ENCODE assay signal across 10 mouse cellular contexts in genomic region chr17:47408558-47408898, GRCm38 (mm10). TPM values are rescaled to one million over a fixed set of nuclear protein-coding genes. Genes with fewer than 3 reads are reported as not detected.
DNase-seq lines count a peak whose midpoint lies in the region; ATAC-seq and TF ChIP-seq lines count a peak whose summit lies in the region.
"Had no signal": no experiment of that assay in that cellular context is flagged by ENCODE, and none has a peak within 500 bp of the region (broad histone marks: within the 10 kb centered on the region; RNA-seq: fewer than 3 reads in every experiment).

No protein-coding gene starts in this region.

- H3K9me3 ChIP-seq in embryonic facial prominence, embryonic 10.5 days = no peaks in the 10 kb centered on the region
- H3K9me3 ChIP-seq in hindbrain, embryonic 11.5 days (ENCODE audit: control insufficient read depth, low read length) = no peaks in the 10 kb centered on the region
- H3K9me3 ChIP-seq: embryonic facial prominence, embryonic 13.5 days had no signal

- H3K36me3 ChIP-seq in embryonic facial prominence, embryonic 10.5 days (replicated peaks) = no peaks in the 10 kb centered on the region
- H3K36me3 ChIP-seq in hindbrain, embryonic 11.5 days (ENCODE audit: control insufficient read depth, insufficient read depth, low read length) = no peaks in the 10 kb centered on the region
- H3K36me3 ChIP-seq in thymus, adult 2 months (ENCODE audit: control insufficient read depth, insufficient read depth, low read length) = no peaks in the 10 kb centered on the region
- H3K36me3 ChIP-seq: embryonic facial prominence, embryonic 13.5 days had no signal

- no peak overlapping the region for H3K4me3 ChIP-seq in layer of hippocampus, adult 2 months
- H3K4me3 ChIP-seq in embryonic facial prominence, embryonic 10.5 days = no peak overlapping the region
- H3K4me3 ChIP-seq in hindbrain, embryonic 11.5 days (ENCODE audit: low read depth, low read length) = no peak overlapping the region
- no peak overlapping the region for H3K4me3 ChIP-seq in thymus, adult 2 months (ENCODE audit: control insufficient read depth, insufficient read depth, low read length)
- H3K4me3 ChIP-seq: embryonic facial prominence, embryonic 13.5 days; myocyte had no signal

- H3K27ac ChIP-seq in layer of hippocampus, adult 2 months = no peak overlapping the region
- H3K27ac ChIP-seq in embryonic facial prominence, embryonic 10.5 days (replicated peaks) = no peak overlapping the region
- no peak overlapping the region for H3K27ac ChIP-seq in hindbrain, embryonic 11.5 days (ENCODE audit: low read depth, low read length)
- no peak overlapping the region for H3K27ac ChIP-seq in thymus, adult 2 months (ENCODE audit: control insufficient read depth, insufficient read depth, low read length)
- H3K27ac ChIP-seq: embryonic facial prominence, embryonic 13.5 days had no signal

- ATAC-seq in hindbrain, embryonic 11.5 days (ENCODE audit: low FRiP score) = no peak

- H3K9ac ChIP-seq in hindbrain, embryonic 11.5 days (ENCODE audit: low read depth, low read length) = no peak overlapping the region
- H3K9ac ChIP-seq: embryonic facial prominence, embryonic 13.5 days had no signal

- no peak overlapping the region for H3K4me2 ChIP-seq in hindbrain, embryonic 11.5 days (replicated peaks; ENCODE audit: low read depth, low read length)
- H3K4me2 ChIP-seq: embryonic facial prominence, embryonic 13.5 days had no signal

- 25% methylated on average over 8 of the region's 8 CpGs for WGBS in embryonic facial prominence, embryonic 10.5 days
- 31% methylated on average over 8 of the region's 8 CpGs for WGBS in hindbrain, embryonic 11.5 days
- 11% methylated on average over 8 of the region's 8 CpGs for WGBS in thymus, adult 2 months

- peak; percentile 82 for TF ChIP-seq CTCF in layer of hippocampus, adult 2 months (conservative IDR thresholded peaks at IDR 0.05)
- peak; percentile 70; the same call in 1 of the 2 replicates for TF ChIP-seq CTCF in thymus, adult 2 months (IDR thresholded peaks at IDR 0.05; ENCODE audit: borderline replicate concordance, control insufficient read depth, extremely low read depth, insufficient read depth, low read length, poor library complexity)

- peak in 1 of 2 experiments; percentile 49 for DNase-seq in layer of hippocampus, adult 2 months (ENCODE audit: low spot score in 2 of 2)
- no peak for DNase-seq in layer of hippocampus, adult 9-11 months
- peak; percentile 83 for DNase-seq in adrenal gland, postnatal 10 days
- peak; percentile 76 for DNase-seq in embryonic facial prominence, embryonic 10.5 days (ENCODE audit: low spot score)
- DNase-seq in hindbrain, embryonic 11.5 days (ENCODE audit: low spot score) = peak; percentile 85
- DNase-seq in layer of hippocampus, postnatal 36 days = peak; percentile 18 to 25
- peak; percentile 58 for DNase-seq in mesoderm, embryonic 11.5 days (ENCODE audit: low read depth, low spot score)
- peak; percentile 61 for DNase-seq in thymus, adult 2 months

- TF ChIP-seq POLR2A in thymus, adult 2 months (IDR thresholded peaks at IDR 0.05; ENCODE audit: control insufficient read depth, extremely low read depth, insufficient read depth, low read length, poor library complexity) = no peak

- H3K27me3 ChIP-seq in embryonic facial prominence, embryonic 10.5 days (replicated peaks; ENCODE audit: low read depth, poor library complexity, severe bottlenecking) = peaks cover 82% of the 10 kb centered on the region
- H3K27me3 ChIP-seq in hindbrain, embryonic 11.5 days (ENCODE audit: control insufficient read depth, insufficient read depth, low read length) = peaks cover 13% of the 10 kb centered on the region
- peaks cover 2% of the 10 kb centered on the region; the same call in 1 of the 2 replicates for H3K27me3 ChIP-seq in thymus, adult 2 months (ENCODE audit: control insufficient read depth, insufficient read depth, low read length)

- peaks cover 6% of the 10 kb centered on the region; the same call in 1 of the 2 replicates for H3K4me1 ChIP-seq in embryonic facial prominence, embryonic 10.5 days
- H3K4me1 ChIP-seq in hindbrain, embryonic 11.5 days (replicated peaks; ENCODE audit: control insufficient read depth, insufficient read depth, low read length) = no peaks in the 10 kb centered on the region
- no peaks in the 10 kb centered on the region for H3K4me1 ChIP-seq in thymus, adult 2 months (replicated peaks; ENCODE audit: control insufficient read depth, insufficient read depth, low read length)

RNA-seq across cellular contexts. Expression of gene Guca1a, which starts 8.1 kb away (rescaled TPM):
- under 1 TPM; 0.44 to 0.71 TPM for total RNA-seq in layer of hippocampus, adult 2 months (2021)
- 1 to 10 TPM; 1.3 to 1.4 TPM for total RNA-seq in adrenal gland, postnatal 10 days (2021)
- 0.41 and 0.81 TPM in 2 replicates for polyA plus RNA-seq in embryonic facial prominence, embryonic 10.5 days (2016; fragmentation: Nextera tagmentation; extraction: Ambion mirVana)
- 1.2 and 1.3 TPM in 2 replicates for polyA plus RNA-seq in hindbrain, embryonic 11.5 days (2014; fragmentation: Nextera tagmentation; extraction: Ambion mirVana)
- not detected for total RNA-seq in layer of hippocampus, postnatal 36 days (2021)
- polyA plus RNA-seq in thymus, adult 2 months (2012; rRNA removed) = 0.41 and 1.2 TPM in 2 replicates

RNA-seq across cellular contexts. Expression of gene Guca1b, which starts 23.3 kb away (rescaled TPM):
- 1 to 10 TPM; 1.7 to 2.2 TPM for total RNA-seq in layer of hippocampus, adult 2 months (2021)
- total RNA-seq in adrenal gland, postnatal 10 days (2021) = under 1 TPM; 0.70 to 0.78 TPM
- 1.2 and 1.7 TPM in 2 replicates for polyA plus RNA-seq in embryonic facial prominence, embryonic 10.5 days (2016; fragmentation: Nextera tagmentation; extraction: Ambion mirVana)
- polyA plus RNA-seq in hindbrain, embryonic 11.5 days (2014; fragmentation: Nextera tagmentation; extraction: Ambion mirVana) = 0.31 and 0.35 TPM in 2 replicates
- 1 to 10 TPM; 1.8 to 1.9 TPM for total RNA-seq in layer of hippocampus, postnatal 36 days (2021)
- 1.6 and 3.1 TPM in 2 replicates for polyA plus RNA-seq in thymus, adult 2 months (2012; rRNA removed)

RNA-seq across cellular contexts. Expression of gene AI661453, which starts 27.9 kb away (rescaled TPM):
- under 1 TPM; 0.44 to 0.74 TPM for total RNA-seq in layer of hippocampus, adult 2 months (2021)
- 1 to 10 TPM; 1.8 to 2.6 TPM for total RNA-seq in adrenal gland, postnatal 10 days (2021)
- 0.27 and 0.36 TPM in 2 replicates for polyA plus RNA-seq in embryonic facial prominence, embryonic 10.5 days (2016; fragmentation: Nextera tagmentation; extraction: Ambion mirVana)
- 0.40 and 0.49 TPM in 2 replicates for polyA plus RNA-seq in hindbrain, embryonic 11.5 days (2014; fragmentation: Nextera tagmentation; extraction: Ambion mirVana)
- under 1 TPM; 0.10 to 0.33 TPM for total RNA-seq in layer of hippocampus, postnatal 36 days (2021)
- polyA plus RNA-seq in thymus, adult 2 months (2012; rRNA removed) = 1.0 and 1.6 TPM in 2 replicates

RNA-seq across cellular contexts. Expression of gene 1700001C19Rik, which starts 28.6 kb away (rescaled TPM):
- not detected for total RNA-seq in layer of hippocampus, adult 2 months (2021)
- total RNA-seq in adrenal gland, postnatal 10 days (2021) = 1 to 10 TPM in 1 of 2 experiments, under 1 TPM in 1; 0.79 to 1.9 TPM
- polyA plus RNA-seq in embryonic facial prominence, embryonic 10.5 days (2016; fragmentation: Nextera tagmentation; extraction: Ambion mirVana) = 0.25 TPM in 1 of 2 replicates, not detected in the other
- 0.42 and 0.68 TPM in 2 replicates for polyA plus RNA-seq in hindbrain, embryonic 11.5 days (2014; fragmentation: Nextera tagmentation; extraction: Ambion mirVana)
- total RNA-seq in layer of hippocampus, postnatal 36 days (2021) = not detected
- polyA plus RNA-seq in thymus, adult 2 months (2012; rRNA removed) = 0.11 and 0.26 TPM in 2 replicates
- polyA plus RNA-seq: myocyte had no signal

RNA-seq across cellular contexts. Expression of gene Mrps10, which starts 39.8 kb away (rescaled TPM):
- total RNA-seq in layer of hippocampus, adult 2 months (2021) = 10 to 100 TPM; 28.3 to 30.1 TPM
- 10 to 100 TPM; 50.8 to 52.0 TPM for total RNA-seq in adrenal gland, postnatal 10 days (2021)
- 90.0 and 96.0 TPM in 2 replicates for polyA plus RNA-seq in embryonic facial prominence, embryonic 10.5 days (2016; fragmentation: Nextera tagmentation; extraction: Ambion mirVana)
- 71.5 and 73.6 TPM in 2 replicates for polyA plus RNA-seq in hindbrain, embryonic 11.5 days (2014; fragmentation: Nextera tagmentation; extraction: Ambion mirVana)
- 10 to 100 TPM; 23.9 to 29.3 TPM for total RNA-seq in layer of hippocampus, postnatal 36 days (2021)
- 21.2 and 21.9 TPM in 2 replicates for polyA plus RNA-seq in thymus, adult 2 months (2012; rRNA removed)
